19 mouse cellular contexts compared by ENCODE assay signal in the genomic region with DNA sequence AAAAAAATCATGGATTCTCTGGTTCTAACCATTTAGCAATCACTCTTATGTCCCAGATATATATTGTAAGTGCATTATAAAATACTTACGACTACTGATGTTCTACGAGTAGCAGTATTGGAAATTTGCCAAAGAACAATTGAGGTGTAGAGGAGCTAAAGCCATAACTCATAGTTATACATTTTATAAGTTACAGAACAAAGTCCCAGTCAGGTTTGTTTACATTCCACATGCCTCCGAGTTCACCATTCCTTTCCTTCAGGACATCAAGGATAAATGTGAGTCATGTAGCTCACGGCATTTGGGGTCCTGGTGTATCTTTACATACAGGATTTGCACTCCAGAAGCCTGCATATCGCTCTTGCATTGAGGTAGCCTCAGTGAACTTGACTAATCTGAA.
"Had no signal": no experiment of that assay in that cellular context is flagged by ENCODE, and none has a peak within 500 bp of the region (broad histone marks: within the 10 kb centered on the region; RNA-seq: fewer than 3 reads in every experiment).

No protein-coding gene starts in this region.

- H3K9me3 ChIP-seq: limb, embryonic 15.5 days; lung, embryonic 15.5 days; midbrain, embryonic 13.5 days; neural tube, embryonic 13.5 days had no signal

- ATAC-seq: inflammation-experienced regulatory T-cells, adult 6 months; liver, postnatal 0 days; midbrain, embryonic 13.5 days; midbrain, embryonic 16.5 days had no signal

- H3K36me3 ChIP-seq: limb, embryonic 15.5 days; lung, embryonic 15.5 days; midbrain, embryonic 13.5 days; neural tube, embryonic 13.5 days had no signal

- H3K9ac ChIP-seq: limb, embryonic 15.5 days; liver, embryonic 14.5 days; liver, postnatal 0 days; lung, embryonic 15.5 days; midbrain, embryonic 13.5 days; neural tube, embryonic 13.5 days had no signal

- H3K27ac ChIP-seq: kidney, postnatal 0 days; limb, embryonic 15.5 days; liver, embryonic 14.5 days; lung, embryonic 15.5 days; midbrain, embryonic 13.5 days; neural tube, embryonic 13.5 days had no signal

- DNase-seq: kidney, adult 2 months; kidney, postnatal 25 days; layer of hippocampus, adult 9-11 months; liver, postnatal 0 days; lung, postnatal 14 days; lung, postnatal 4 days; thymus, adult 18-20 months; thymus, postnatal 36 days had no signal

- H3K4me3 ChIP-seq: layer of hippocampus, adult 2 months; limb, embryonic 15.5 days; lung, embryonic 15.5 days; midbrain, embryonic 13.5 days; myocyte; neural tube, embryonic 13.5 days had no signal

- H3K4me1 ChIP-seq: limb, embryonic 15.5 days; midbrain, embryonic 13.5 days; neural tube, embryonic 13.5 days had no signal

- H3K4me2 ChIP-seq: limb, embryonic 15.5 days; liver, embryonic 11.5 days; lung, embryonic 15.5 days; midbrain, embryonic 13.5 days; neural tube, embryonic 13.5 days had no signal

- H3K27me3 ChIP-seq: limb, embryonic 15.5 days; lung, embryonic 15.5 days; midbrain, embryonic 13.5 days; neural tube, embryonic 13.5 days had no signal
